Mouse (Mus musculus) small intestine, adult 2 months (tissue): ENCODE results near the gene Ltf. TPM values are rescaled to one million over a fixed set of nuclear protein-coding genes. Genes with fewer than 3 reads are reported as not detected.

Source experiments
- H3K27ac ChIP-seq: fragments of 200-500 bp; 2 replicates; pipeline ENCODE4 v1.5.1; 2012; ENCODE audit warnings: low read depth, low read length, control low read depth, inconsistent platforms; ENCODE audit not compliant: insufficient read depth
- H3K27me3 ChIP-seq: fragments of 200-500 bp; 2 replicates; pipeline ENCODE4 v1.6.1; 2012; ENCODE audit warnings: mild to moderate bottlenecking, moderate library complexity, low read length, inconsistent platforms; ENCODE audit not compliant: control insufficient read depth, insufficient read depth
- H3K36me3 ChIP-seq: fragments of 200-500 bp; 2 replicates; pipeline ENCODE4 v1.6.1; 2012; ENCODE audit warnings: mild to moderate bottlenecking, low read length, control low read depth, inconsistent platforms; ENCODE audit not compliant: control insufficient read depth, insufficient read depth
- H3K4me1 ChIP-seq: fragments of 200-500 bp; 2 replicates; pipeline ENCODE4 v1.6.1; 2012; ENCODE audit warnings: low read length, inconsistent platforms, mixed read lengths; ENCODE audit not compliant: control insufficient read depth, insufficient read depth, insufficient read length
- H3K4me3 ChIP-seq: fragments of 200-500 bp; 2 replicates; pipeline ENCODE4 v1.5.1; 2012; ENCODE audit warnings: low read depth, mild to moderate bottlenecking, control low read depth, inconsistent platforms, low read length, moderate library complexity
- CTCF ChIP-seq: fragments of 200-500 bp; IDR thresholded peaks from 2 replicates; pipeline ENCODE4 v1.5.1; 2012; ENCODE audit warnings: low read depth, mild to moderate bottlenecking, control low read depth, inconsistent platforms, low read length, moderate library complexity, mixed read lengths; ENCODE audit not compliant: insufficient replicate concordance, insufficient read length; ENCODE audit errors: extremely low read depth
- POLR2A ChIP-seq: fragments of 200-500 bp; IDR thresholded peaks from 2 replicates; pipeline ENCODE4 v1.6.1; 2012; ENCODE audit warnings: low read depth, mild to moderate bottlenecking, control low read depth, inconsistent platforms, low read length, moderate library complexity
- WGBS: fragments of 180-500 bp; shearing (Covaris S2); methylation state at CpG from one replicate; pipeline ENCODE4 v1.1.7; 2018; 5-methylcytosine and 5-hydroxymethylcytosine counted together
- polyA plus RNA-seq: library from polyadenylated mRNA; depleted of rRNA; stranded (reverse); fragments of >200 nt; gene quantifications from 2 replicates; pipeline ENCODE4 v1.2.3, GENCODE M21; 2012; rRNA removed

Ltf gene
- 0.29 and 1.9 TPM in 2 replicates for polyA plus RNA-seq

- no peak for TF ChIP-seq CTCF
- TF ChIP-seq POLR2A: no peak
- Histone ChIP-seq H3K4me3 (no peak within 1 kb of the TSS), H3K36me3 (no peaks in the 10 kb centered on the region), H3K27me3 (no peaks in the 10 kb centered on the region), H3K4me1 (peaks cover 9% of the 10 kb centered on the region; the same call in 1 of the 2 replicates), H3K27ac (0 out of 2 replicates have a peak within 1 kb of the TSS, but pooled peaks have one; percentile 10)
- WGBS: 25% methylated on average over 5 of the region's 5 CpGs
Observed at GRCm38 (mm10) chr9:111019022-111019421, at the start of gene Ltf. Ltf (plus strand) TSS chr9:111019271.

DNA sequence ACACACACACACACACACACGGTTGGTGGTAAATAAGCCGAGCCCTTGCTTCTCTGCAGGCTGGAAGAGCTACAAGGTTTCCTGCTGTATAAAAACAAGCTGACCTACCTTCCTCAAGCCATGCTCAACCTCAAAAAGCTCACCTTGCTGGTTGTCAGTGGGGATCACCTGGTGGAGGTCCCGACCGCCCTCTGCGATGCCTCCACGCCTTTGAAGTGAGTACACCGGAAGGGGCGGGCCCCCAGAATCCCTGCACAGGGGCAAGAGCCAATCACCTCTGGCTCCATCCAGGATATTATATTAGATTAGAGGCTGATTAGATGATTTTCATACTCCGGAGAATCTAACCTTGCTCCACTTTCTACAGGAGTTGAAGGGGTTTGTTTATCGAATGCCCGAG lies 39.7 kb upstream of the Ltf start:
- Histone ChIP-seq H3K4me1 (no peaks in the 10 kb centered on the region), H3K4me3 (no peak overlapping the region), H3K27me3 (no peaks in the 10 kb centered on the region), H3K27ac (no peak overlapping the region), H3K36me3 (no peaks in the 10 kb centered on the region)
- WGBS: 82% methylated on average over 11 of the region's 11 CpGs
- TF ChIP-seq CTCF (no peak), POLR2A (no peak)

GRCm38 (mm10) chr9:110982351-110982750 lies 36.7 kb upstream of the Ltf start:
- Histone ChIP-seq H3K4me1 (no peaks in the 10 kb centered on the region), H3K4me3 (no peak overlapping the region), H3K27me3 (no peaks in the 10 kb centered on the region), H3K36me3 (no peaks in the 10 kb centered on the region), H3K27ac (no peak overlapping the region)
- 76% methylated on average over 4 of the region's 4 CpGs for WGBS
- TF ChIP-seq CTCF (no peak), POLR2A (no peak)

GRCm38 (mm10) chr9:110984096-110984495 lies 35.0 kb upstream of the Ltf start:
- no peak overlapping the region for H3K27ac ChIP-seq
- H3K36me3 ChIP-seq: no peaks in the 10 kb centered on the region
- H3K27me3 ChIP-seq: no peaks in the 10 kb centered on the region
- no peak for TF ChIP-seq CTCF
- no peak for TF ChIP-seq POLR2A
- 94% methylated on average over 9 of the region's 9 CpGs for WGBS
- no peaks in the 10 kb centered on the region for H3K4me1 ChIP-seq
- H3K4me3 ChIP-seq: no peak overlapping the region

- no peak overlapping the region for H3K4me3 ChIP-seq
- no peaks in the 10 kb centered on the region for H3K27me3 ChIP-seq
- no peaks in the 10 kb centered on the region for H3K4me1 ChIP-seq
- H3K36me3 ChIP-seq: no peaks in the 10 kb centered on the region
- WGBS: 86% methylated on average over 5 of the region's 5 CpGs
- H3K27ac ChIP-seq: no peak overlapping the region
- TF ChIP-seq CTCF: no peak
- TF ChIP-seq POLR2A: no peak
Observed at GRCm38 (mm10) chr9:110985541-110985940, 33.5 kb upstream of the Ltf start.

GRCm38 (mm10) chr9:110985951-110986350 lies 33.1 kb upstream of the Ltf start:
- WGBS: 88% methylated on average over 8 of the region's 8 CpGs
- TF ChIP-seq POLR2A (no peak), CTCF (no peak)
- H3K4me3 ChIP-seq: no peak overlapping the region
- H3K36me3 ChIP-seq: no peaks in the 10 kb centered on the region
- no peaks in the 10 kb centered on the region for H3K4me1 ChIP-seq
- H3K27ac ChIP-seq: no peak overlapping the region
- no peaks in the 10 kb centered on the region for H3K27me3 ChIP-seq

- no peak overlapping the region for H3K27ac ChIP-seq
- TF ChIP-seq POLR2A (no peak), CTCF (no peak)
- H3K36me3 ChIP-seq: no peaks in the 10 kb centered on the region
- H3K4me3 ChIP-seq: no peak overlapping the region
- no peaks in the 10 kb centered on the region for H3K4me1 ChIP-seq
- no peaks in the 10 kb centered on the region for H3K27me3 ChIP-seq
- 66% methylated on average over 4 of the region's 4 CpGs for WGBS
Observed at GRCm38 (mm10) chr9:110987331-110987730, 31.7 kb upstream of the Ltf start.

GRCm38 (mm10) chr9:110988078-110988477 lies 31.0 kb upstream of the Ltf start:
- Histone ChIP-seq H3K4me1 (no peaks in the 10 kb centered on the region), H3K27ac (no peak overlapping the region), H3K27me3 (no peaks in the 10 kb centered on the region), H3K36me3 (no peaks in the 10 kb centered on the region), H3K4me3 (no peak overlapping the region)
- WGBS: 50% methylated on average over 3 of the region's 3 CpGs
- TF ChIP-seq CTCF: no peak
- TF ChIP-seq POLR2A: no peak
